Mouse (Mus musculus) G1E (cell line): ENCODE results near the gene Nrp1.

Experiments
- CTCF ChIP-seq: IDR thresholded peaks from 2 replicates; pipeline ENCODE4 v1.5.1; 2012; ENCODE audit warnings: low read depth, low read length, inconsistent platforms, mixed read lengths
- GATA1 ChIP-seq: IDR thresholded peaks from 2 replicates; pipeline ENCODE4 v1.6.1; 2012; ENCODE audit warnings: borderline replicate concordance, low read length, inconsistent platforms, mixed read lengths
- POLR2AphosphoS5 ChIP-seq: IDR thresholded peaks from 2 replicates; pipeline ENCODE4 v1.6.1; 2012; ENCODE audit warnings: low read depth, low read length, inconsistent platforms; ENCODE audit not compliant: insufficient replicate concordance
- TAL1 ChIP-seq: conservative IDR thresholded peaks from 2 replicates; pipeline ENCODE4 v1.6.1; 2012; ENCODE audit warnings: low read depth, low read length, inconsistent platforms, mixed read lengths

GRCm38 (mm10) chr8:128476206-128476605, 117.8 kb downstream of the Nrp1 start:
- TF ChIP-seq CTCF: no peak
- no peak for TF ChIP-seq TAL1
- no peak for TF ChIP-seq GATA1
- no peak for TF ChIP-seq POLR2AphosphoS5
